Mouse (Mus musculus) ES-Bruce4 (cell line): ENCODE measurements around the gene Gm20431. TPM values are rescaled to one million over a fixed set of nuclear protein-coding genes. Genes with fewer than 3 reads are reported as not detected.
"Not testable (repeated sequence)": the region's sequence is repeated elsewhere in the genome, so short reads cannot be mapped to it uniquely, and the experiment has no call there.

Experiments used
- H3K27ac ChIP-seq: 2 replicates; pipeline ENCODE4 v1.5.1; 2012; ENCODE audit warnings: low read length, inconsistent platforms; ENCODE audit not compliant: insufficient read depth
- H3K27me3 ChIP-seq: 2 replicates; pipeline ENCODE4 v1.6.1; 2012; ENCODE audit warnings: mild to moderate bottlenecking, low read length, inconsistent platforms; ENCODE audit not compliant: control insufficient read depth, poor library complexity, insufficient read depth, severe bottlenecking
- H3K36me3 ChIP-seq: 2 replicates; pipeline ENCODE4 v1.6.1; 2012; ENCODE audit warnings: inconsistent platforms, mild to moderate bottlenecking, low read length, moderate library complexity; ENCODE audit not compliant: control insufficient read depth, poor library complexity, insufficient read depth, severe bottlenecking
- H3K4me1 ChIP-seq: one replicate; pipeline ENCODE4 v1.8.1; 2011; ENCODE audit warnings: low read length; ENCODE audit not compliant: control insufficient read depth, insufficient read depth
- H3K4me3 ChIP-seq: 2 replicates; pipeline ENCODE4 v1.5.1; 2011; ENCODE audit warnings: low read depth, mild to moderate bottlenecking, low read length
- H3K9ac ChIP-seq: 2 replicates; pipeline ENCODE4 v1.6.1; 2012; ENCODE audit warnings: low read depth, mild to moderate bottlenecking, inconsistent platforms; ENCODE audit not compliant: poor library complexity, severe bottlenecking
- H3K9me3 ChIP-seq: replicated peaks from 2 replicates; pipeline ENCODE4 v1.6.1; 2012; ENCODE audit warnings: mild to moderate bottlenecking, low read length, inconsistent platforms; ENCODE audit not compliant: control insufficient read depth, poor library complexity, insufficient read depth, severe bottlenecking
- CTCF ChIP-seq: IDR thresholded peaks from one replicate; pipeline ENCODE4 v1.8.1; 2011; ENCODE audit warnings: low read depth, low read length
- EP300 ChIP-seq: IDR thresholded peaks from 2 replicates; pipeline ENCODE4 v1.6.1; 2011; ENCODE audit warnings: low read depth, low read length; ENCODE audit not compliant: insufficient read depth
- POLR2A ChIP-seq: IDR thresholded peaks from one replicate; pipeline ENCODE4 v1.8.1; 2011; ENCODE audit warnings: low read length; ENCODE audit not compliant: insufficient read depth
- polyA plus RNA-seq: library from polyadenylated mRNA; stranded (reverse); fragments of >200 nt; gene quantifications from 2 replicates; pipeline ENCODE4 v1.2.4, GENCODE M21; 2011; ENCODE audit warnings: low read depth; ENCODE audit not compliant: missing spikeins, insufficient read depth, insufficient read length

Gm20431 gene
- polyA plus RNA-seq, 1 experiment, result 7.0 TPM

DNA sequence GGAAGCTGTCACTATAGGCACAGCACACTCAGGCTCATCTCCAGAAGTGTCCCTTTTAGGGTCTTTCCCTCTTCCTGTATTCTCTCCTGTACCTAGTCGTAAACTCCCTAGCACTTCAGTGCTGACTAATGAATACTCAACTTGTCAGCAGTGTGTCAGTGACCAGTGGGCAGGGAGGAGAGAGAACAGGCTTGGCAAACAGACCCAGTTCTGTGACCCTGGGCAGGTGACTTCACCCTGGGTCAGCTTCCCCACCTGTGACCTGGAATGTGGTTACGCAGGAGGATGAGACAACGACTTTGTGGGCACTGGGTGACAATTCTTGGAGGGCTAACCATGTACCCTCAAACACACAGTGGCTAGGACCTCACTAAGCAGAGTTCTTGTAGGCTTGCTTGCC, 44.3 kb downstream of the Gm20431 start:
- Histone ChIP-seq H3K9me3 (no peaks in the 10 kb centered on the region), H3K4me3 (no peak overlapping the region), H3K9ac (no peak overlapping the region), H3K27ac (no peak overlapping the region), H3K27me3 (no peaks in the 10 kb centered on the region), H3K36me3 (peaks cover 8% of the 10 kb centered on the region), H3K4me1 (peaks cover 2% of the 10 kb centered on the region)
- TF ChIP-seq CTCF (no peak), EP300 (no peak), POLR2A (no peak)

DNA sequence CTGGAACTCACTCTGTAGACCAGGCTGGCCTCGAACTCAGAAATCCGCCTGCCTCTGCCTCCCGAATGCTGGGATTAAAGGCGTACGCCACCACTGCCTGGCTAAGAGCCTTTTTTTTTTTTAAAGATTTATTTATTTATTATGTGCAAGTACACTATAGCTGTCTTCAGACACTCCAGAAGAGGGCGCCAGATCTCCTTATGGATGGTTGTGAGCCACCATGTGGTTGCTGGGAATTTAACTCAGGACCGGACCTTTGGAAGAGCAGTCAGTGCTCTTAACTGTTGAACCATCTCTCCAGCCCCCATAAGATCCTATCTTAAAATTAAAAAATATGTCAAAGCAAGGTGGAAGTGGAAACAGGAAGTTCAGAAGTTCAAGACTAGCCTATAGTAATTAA, 48.0 kb downstream of the Gm20431 start:
- TF ChIP-seq CTCF, result peak; percentile 14
- not testable (repeated sequence) for H3K9ac ChIP-seq, H3K27ac ChIP-seq, H3K4me1 ChIP-seq, H3K36me3 ChIP-seq, H3K9me3 ChIP-seq, H3K4me3 ChIP-seq, H3K27me3 ChIP-seq

DNA sequence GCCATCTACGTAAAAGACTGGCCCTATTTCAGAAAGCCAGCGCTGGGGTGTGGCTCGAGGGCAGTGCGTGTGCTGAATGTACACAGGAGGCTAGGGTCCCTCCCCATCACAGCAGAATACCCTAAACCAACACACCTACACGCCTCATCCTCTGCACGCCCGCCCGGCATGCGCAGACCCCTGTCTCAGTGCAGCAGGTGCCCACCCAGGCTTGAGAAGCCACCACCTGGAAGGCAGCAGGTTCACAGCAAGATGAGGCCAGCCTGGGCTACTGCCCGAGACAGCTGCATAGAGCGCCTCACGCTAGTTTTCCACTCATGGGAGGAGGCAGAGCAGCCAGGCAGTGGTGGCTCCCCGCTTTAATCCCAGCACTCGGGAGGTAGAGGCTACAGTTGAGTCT, 49.2 kb downstream of the Gm20431 start:
- no peak overlapping the region for H3K27ac ChIP-seq
- no peaks in the 10 kb centered on the region for H3K27me3 ChIP-seq
- no peak for TF ChIP-seq CTCF
- TF ChIP-seq EP300, result no peak
- TF ChIP-seq POLR2A, result no peak
- H3K9me3 ChIP-seq, result no peaks in the 10 kb centered on the region
- no peak overlapping the region for H3K4me3 ChIP-seq
- H3K36me3 ChIP-seq, result peaks cover 8% of the 10 kb centered on the region
- H3K9ac ChIP-seq, result no peak overlapping the region
- H3K4me1 ChIP-seq, result peaks cover 2% of the 10 kb centered on the region

DNA sequence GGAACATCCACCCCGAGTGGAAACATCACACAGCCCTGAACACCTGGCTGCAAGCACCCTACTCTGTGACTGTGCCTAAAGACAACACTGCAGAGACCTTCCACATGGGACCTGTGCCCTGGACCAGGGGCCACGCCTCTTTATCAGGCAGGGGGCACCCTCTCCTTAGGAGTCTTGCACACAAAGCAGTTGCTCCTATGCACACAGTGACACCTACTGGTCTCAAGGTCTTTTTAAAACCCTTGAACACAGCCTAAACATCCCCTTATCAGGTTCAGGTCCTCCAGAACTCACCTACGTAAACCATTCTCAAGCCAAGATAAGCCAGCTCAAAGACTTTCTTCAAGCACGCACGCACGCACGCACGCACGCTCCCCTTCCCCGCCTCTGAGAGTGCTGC, 50.0 kb downstream of the Gm20431 start:
- Histone ChIP-seq H3K9me3 (no peaks in the 10 kb centered on the region), H3K4me1 (peaks cover 2% of the 10 kb centered on the region), H3K4me3 (no peak overlapping the region), H3K36me3 (peaks cover 2% of the 10 kb centered on the region; the same call in 1 of the 2 replicates), H3K27ac (no peak overlapping the region), H3K27me3 (no peaks in the 10 kb centered on the region), H3K9ac (no peak overlapping the region)
- TF ChIP-seq CTCF (peak; percentile 39), POLR2A (no peak)

DNA sequence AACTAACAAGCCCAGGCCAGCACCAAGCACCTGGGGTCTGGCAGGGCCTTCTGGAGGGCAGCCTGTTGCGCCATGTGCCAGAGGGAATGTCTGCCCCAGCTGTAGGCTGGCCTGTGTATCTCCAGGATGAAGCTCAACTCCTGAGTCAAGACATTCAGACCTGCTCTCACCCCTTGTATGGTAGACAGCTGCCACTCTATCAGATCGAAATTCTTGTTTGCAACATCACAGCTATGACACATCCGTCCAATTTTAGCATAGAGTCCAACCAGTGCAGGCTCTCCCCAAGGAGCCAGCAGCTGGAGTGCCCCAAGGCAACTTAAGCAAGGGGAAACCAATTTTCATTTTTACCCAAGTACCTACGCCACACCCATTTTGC, 54.6 kb downstream of the Gm20431 start:
- no peak for TF ChIP-seq POLR2A
- TF ChIP-seq CTCF, result no peak
- TF ChIP-seq EP300, result no peak
- H3K4me3 ChIP-seq, result no peak overlapping the region
- no peaks in the 10 kb centered on the region for H3K9me3 ChIP-seq
- H3K36me3 ChIP-seq, result no peaks in the 10 kb centered on the region
- H3K27me3 ChIP-seq, result no peaks in the 10 kb centered on the region
- H3K9ac ChIP-seq, result no peak overlapping the region
- no peak overlapping the region for H3K27ac ChIP-seq
- H3K4me1 ChIP-seq, result peaks cover 2% of the 10 kb centered on the region

DNA sequence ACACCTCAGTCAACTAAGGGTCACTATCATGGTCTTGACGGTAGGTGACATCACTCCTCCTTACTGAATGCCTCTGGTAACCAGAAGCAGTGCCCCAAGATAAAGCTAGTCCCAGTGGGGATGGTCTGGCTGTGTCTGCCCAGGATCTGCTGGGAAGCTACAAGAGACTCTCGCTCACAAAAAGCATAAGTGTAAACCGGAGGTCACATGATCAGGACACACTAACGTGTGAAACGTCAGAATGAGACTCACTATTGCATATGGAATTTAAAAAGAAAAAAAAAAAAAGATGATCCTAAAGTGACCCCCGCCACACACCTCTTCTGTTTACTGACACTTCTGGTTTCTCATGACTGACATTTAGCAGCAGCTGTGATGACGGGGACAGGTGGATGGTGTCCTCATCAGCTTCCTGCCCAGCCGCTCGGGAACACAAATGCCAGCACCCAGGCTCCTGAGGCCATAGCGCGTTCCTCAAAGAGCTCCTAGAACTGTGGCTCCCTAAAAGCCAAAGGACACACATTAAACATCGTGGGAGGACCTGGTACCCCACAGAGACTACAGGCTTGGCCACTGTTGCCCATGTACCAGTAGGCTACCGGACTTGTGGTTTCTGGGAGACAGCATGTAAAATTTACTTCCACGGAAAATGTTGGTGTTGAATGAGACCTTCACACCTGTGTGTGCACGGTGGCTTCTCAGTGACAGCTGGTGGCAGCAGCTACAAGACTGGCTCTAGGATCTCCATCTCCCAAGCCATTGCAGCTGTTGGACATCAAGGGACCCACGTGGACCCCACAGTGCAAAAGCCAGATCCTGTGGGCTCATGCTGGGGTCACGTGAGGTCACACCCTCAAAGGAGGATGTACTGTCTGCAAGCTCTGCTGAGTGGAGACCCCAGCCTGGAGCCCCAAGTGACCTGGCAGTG, 55.2 kb downstream of the Gm20431 start:
- Histone ChIP-seq H3K36me3 (no peaks in the 10 kb centered on the region), H3K27me3 (no peaks in the 10 kb centered on the region), H3K4me3 (no peak overlapping the region), H3K9me3 (no peaks in the 10 kb centered on the region), H3K4me1 (peaks cover 2% of the 10 kb centered on the region), H3K27ac (no peak overlapping the region), H3K9ac (no peak overlapping the region)
- TF ChIP-seq POLR2A, result no peak
- no peak for TF ChIP-seq CTCF
- TF ChIP-seq EP300, result no peak
